In genomic region chr13:54912894-54913621, GRCm38 (mm10) we compare ENCODE assay signal across 10 mouse cellular contexts. TPM values are rescaled to one million over a fixed set of nuclear protein-coding genes. Genes with fewer than 3 reads are reported as not detected.
DNase-seq lines count a peak whose midpoint lies in the region; ATAC-seq and TF ChIP-seq lines count a peak whose summit lies in the region.
"Had no signal": no experiment of that assay in that cellular context is flagged by ENCODE, and none has a peak within 500 bp of the region (broad histone marks: within the 10 kb centered on the region; RNA-seq: fewer than 3 reads in every experiment).

No protein-coding gene starts in this region.

- H3K4me1 ChIP-seq in limb, embryonic 11.5 days (ENCODE audit: control insufficient read depth, insufficient read depth, low read length) = no peaks in the 10 kb centered on the region
- H3K4me1 ChIP-seq in limb, embryonic 10.5 days = peaks cover 17% of the 10 kb centered on the region
- peaks cover 3% of the 10 kb centered on the region for H3K4me1 ChIP-seq in ES-Bruce4 (ENCODE audit: control insufficient read depth, insufficient read depth, low read length)
- H3K4me1 ChIP-seq in hindbrain, embryonic 16.5 days (ENCODE audit: control insufficient read depth, insufficient read depth, low read depth, low read length) = peaks cover 16% of the 10 kb centered on the region
- H3K4me1 ChIP-seq: liver, embryonic 15.5 days had no signal

- no peak for TF ChIP-seq CTCF in ES-Bruce4 (IDR thresholded peaks at IDR 0.05; ENCODE audit: low read depth, low read length)

- no peak overlapping the region for H3K4me2 ChIP-seq in limb, embryonic 11.5 days (ENCODE audit: low read depth, severe bottlenecking)
- peak overlapping the region; percentile 25; the same call in 1 of the 2 replicates for H3K4me2 ChIP-seq in hindbrain, embryonic 16.5 days (ENCODE audit: low read length)
- H3K4me2 ChIP-seq: liver, embryonic 15.5 days had no signal

- intact Hi-C loops in heart, postnatal 14 days (cut with DNase I) = no loop called here

- peaks cover 24% of the 10 kb centered on the region for H3K27me3 ChIP-seq in limb, embryonic 11.5 days (ENCODE audit: control insufficient read depth, insufficient read depth, low read length)
- peaks cover 43% of the 10 kb centered on the region for H3K27me3 ChIP-seq in limb, embryonic 10.5 days (ENCODE audit: low read depth, poor library complexity, severe bottlenecking)
- H3K27me3 ChIP-seq in ES-Bruce4 (ENCODE audit: control insufficient read depth, insufficient read depth, low read length, poor library complexity, severe bottlenecking) = no peaks in the 10 kb centered on the region
- H3K27me3 ChIP-seq in hindbrain, embryonic 16.5 days (replicated peaks; ENCODE audit: control insufficient read depth, insufficient read depth, low read length) = no peaks in the 10 kb centered on the region

- peak; percentile 25 for DNase-seq in limb, embryonic 11.5 days (ENCODE audit: low spot score)
- no peak for DNase-seq in limb, embryonic 10.5 days (ENCODE audit: low spot score)
- peak; percentile 46 for DNase-seq in R1 (ENCODE audit: low read depth, low spot score)
- no peak for DNase-seq in adrenal gland, postnatal 36 days
- no peak for DNase-seq in heart, postnatal 14 days
- DNase-seq: kidney, postnatal 14 days had no signal

- H3K4me3 ChIP-seq in limb, embryonic 11.5 days (ENCODE audit: low read depth, low read length) = no peak overlapping the region
- H3K4me3 ChIP-seq in limb, embryonic 10.5 days = no peak overlapping the region
- H3K4me3 ChIP-seq in ES-Bruce4 (ENCODE audit: low read depth, low read length) = no peak overlapping the region
- H3K4me3 ChIP-seq in hindbrain, embryonic 16.5 days (ENCODE audit: low read length) = no peak overlapping the region
- H3K4me3 ChIP-seq: left cerebral cortex, adult 2 months; liver, embryonic 15.5 days had no signal

- peak; percentile 56; the same call in 1 of the 2 replicates for TF ChIP-seq EP300 in ES-Bruce4 (IDR thresholded peaks at IDR 0.05; ENCODE audit: insufficient read depth, low read depth, low read length)

- H3K36me3 ChIP-seq in limb, embryonic 11.5 days (ENCODE audit: control insufficient read depth, insufficient read depth, low read length) = no peaks in the 10 kb centered on the region
- H3K36me3 ChIP-seq in limb, embryonic 10.5 days = no peaks in the 10 kb centered on the region
- H3K36me3 ChIP-seq in ES-Bruce4 (ENCODE audit: control insufficient read depth, insufficient read depth, low read length, poor library complexity, severe bottlenecking) = no peaks in the 10 kb centered on the region
- no peaks in the 10 kb centered on the region for H3K36me3 ChIP-seq in hindbrain, embryonic 16.5 days (ENCODE audit: control insufficient read depth, insufficient read depth, low read length)
- H3K36me3 ChIP-seq: liver, embryonic 15.5 days had no signal

- ATAC-seq in limb, embryonic 11.5 days (ENCODE audit: insufficient number of reproducible peaks, low FRiP score, low TSS enrichment, low read depth) = no peak
- peak; percentile 48; the same call in 1 of the 2 replicates for ATAC-seq in hindbrain, embryonic 16.5 days

- WGBS in limb, embryonic 11.5 days = 14% methylated on average over 16 of the region's 16 CpGs
- 14% methylated on average over 16 of the region's 16 CpGs for WGBS in limb, embryonic 10.5 days
- WGBS in hindbrain, embryonic 16.5 days = 13% methylated on average over 16 of the region's 16 CpGs

- H3K9ac ChIP-seq in limb, embryonic 11.5 days (ENCODE audit: low read length) = no peak overlapping the region
- no peak overlapping the region for H3K9ac ChIP-seq in ES-Bruce4 (ENCODE audit: low read depth, poor library complexity, severe bottlenecking)
- H3K9ac ChIP-seq in hindbrain, embryonic 16.5 days (ENCODE audit: low read depth, low read length) = peak overlapping the region; percentile 27; the same call in 1 of the 2 replicates
- H3K9ac ChIP-seq: liver, embryonic 15.5 days had no signal

- TF ChIP-seq POLR2A in ES-Bruce4 (IDR thresholded peaks at IDR 0.05; ENCODE audit: insufficient read depth, low read length) = no peak

- H3K9me3 ChIP-seq in limb, embryonic 11.5 days (ENCODE audit: control insufficient read depth, low read length) = no peaks in the 10 kb centered on the region
- no peaks in the 10 kb centered on the region for H3K9me3 ChIP-seq in limb, embryonic 10.5 days (replicated peaks)
- H3K9me3 ChIP-seq in ES-Bruce4 (replicated peaks; ENCODE audit: control insufficient read depth, insufficient read depth, low read length, poor library complexity, severe bottlenecking) = no peaks in the 10 kb centered on the region
- H3K9me3 ChIP-seq in hindbrain, embryonic 16.5 days (ENCODE audit: control insufficient read depth, low read length) = no peaks in the 10 kb centered on the region
- H3K9me3 ChIP-seq: liver, embryonic 15.5 days had no signal

- H3K27ac ChIP-seq in limb, embryonic 11.5 days (replicated peaks; ENCODE audit: low read depth, low read length) = no peak overlapping the region
- H3K27ac ChIP-seq in limb, embryonic 10.5 days = no peak overlapping the region
- no peak overlapping the region for H3K27ac ChIP-seq in ES-Bruce4 (ENCODE audit: insufficient read depth, low read length)
- H3K27ac ChIP-seq in hindbrain, embryonic 16.5 days (ENCODE audit: low read depth, low read length) = no peak overlapping the region; the same call in 1 of the 2 replicates
- H3K27ac ChIP-seq: left cerebral cortex, adult 2 months; liver, embryonic 15.5 days had no signal

RNA-seq across cellular contexts. Expression of gene Unc5a, which starts 36.2 kb away (rescaled TPM):
- 0.71 and 0.79 TPM in 2 replicates for polyA plus RNA-seq in limb, embryonic 11.5 days (2014; fragmentation: Nextera tagmentation; extraction: Ambion mirVana)
- 1.3 and 1.6 TPM in 2 replicates for polyA plus RNA-seq in limb, embryonic 10.5 days (2016; fragmentation: Nextera tagmentation; extraction: Ambion mirVana)
- polyA plus RNA-seq in ES-Bruce4 (2011; ENCODE audit: insufficient read depth, insufficient read length, low read depth, missing spikeins) = 0.66 and 2.8 TPM in 2 replicates
- polyA plus RNA-seq in hindbrain, embryonic 16.5 days (2015; fragmentation: Nextera tagmentation; extraction: Ambion mirVana) = 12.3 and 16.2 TPM in 2 replicates
- 1 to 10 TPM; 6.0 to 6.4 TPM for total RNA-seq in adrenal gland, postnatal 36 days (2021)
- total RNA-seq in heart, postnatal 14 days (2021) = under 1 TPM; 0.60 to 0.63 TPM

Comparison
In these comparisons a context has a peak if more than half of its experiments do, and no peak if none do; other contexts are left out.
1. DNase-seq: peak in limb, embryonic 11.5 days (single experiment) and R1 (single experiment); none in limb, embryonic 10.5 days (single experiment), adrenal gland, postnatal 36 days (0 of 2) and heart, postnatal 14 days (0 of 2).